Mouse (Mus musculus) C2C12 (cell line): ENCODE results near the gene Palld. TPM values are rescaled to one million over a fixed set of nuclear protein-coding genes. Genes with fewer than 3 reads are reported as not detected.

Source experiments
- H3K27me3 ChIP-seq: one replicate; pipeline ENCODE4 v1.6.1; 2011; ENCODE audit not compliant: control insufficient read depth, insufficient read depth, insufficient read length
- H3K36me3 ChIP-seq: one replicate; pipeline ENCODE4 v1.6.1; 2011; ENCODE audit not compliant: control insufficient read depth, insufficient read depth
- H3K4me3 ChIP-seq: one replicate; pipeline ENCODE4 v1.5.1; 2011; ENCODE audit warnings: mild to moderate bottlenecking, control low read depth; ENCODE audit not compliant: poor library complexity, insufficient read depth, severe bottlenecking
- H3K79me2 ChIP-seq: one replicate; pipeline ENCODE4 v1.6.1; 2011; ENCODE audit not compliant: control insufficient read depth, insufficient read depth
- H3K79me3 ChIP-seq: one replicate; pipeline ENCODE4 v1.6.1; 2011; ENCODE audit warnings: low read depth, control low read depth
- H3ac ChIP-seq: one replicate; pipeline ENCODE3; 2011; ENCODE audit warnings: low read depth; ENCODE audit not compliant: control insufficient read depth, insufficient read length
- CEBPB ChIP-seq: IDR thresholded peaks from one replicate; pipeline ENCODE4 v1.6.1; 2011; ENCODE audit warnings: low read depth, mild to moderate bottlenecking, control low read depth, moderate library complexity
- CTCF ChIP-seq: IDR thresholded peaks from one replicate; pipeline ENCODE4 v1.5.1; 2011; ENCODE audit not compliant: control insufficient read depth, insufficient read depth, insufficient read length
- FOSL1 ChIP-seq: IDR thresholded peaks from one replicate; pipeline ENCODE4 v1.8.0; 2011; ENCODE audit warnings: mild to moderate bottlenecking, low read length; ENCODE audit not compliant: poor library complexity, insufficient read depth, severe bottlenecking
- MAX ChIP-seq: IDR thresholded peaks from one replicate; pipeline ENCODE4 v1.6.1; 2011; ENCODE audit warnings: mild to moderate bottlenecking, control low read depth
- MYOD1 ChIP-seq: IDR thresholded peaks from one replicate; pipeline ENCODE4 v1.6.1; 2011; ENCODE audit warnings: low read depth; ENCODE audit not compliant: control insufficient read depth, insufficient read length
- MYOG ChIP-seq: IDR thresholded peaks from one replicate; pipeline ENCODE4 v1.6.1; 2011; ENCODE audit not compliant: control insufficient read depth, insufficient read length; ENCODE audit errors: extremely low read depth
- USF1 ChIP-seq: IDR thresholded peaks from one replicate; pipeline ENCODE4 v1.6.1; 2011; ENCODE audit warnings: low read depth, mild to moderate bottlenecking, control low read depth, moderate library complexity
- polyA plus RNA-seq: library from polyadenylated mRNA; unstranded; fragments of >200 nt; fragmentation: generic; extraction: Trizol; gene quantifications from one replicate; pipeline ENCODE4 v1.2.1, GENCODE M21; 2012; ENCODE audit warnings: missing spikeins

Gene Palld
- polyA plus RNA-seq, 1 experiment: 79.5 TPM

GRCm38 (mm10) chr8:61730669-61731068 is 171.8 kb downstream of the Palld start:
- Histone ChIP-seq H3K79me2 (peaks cover 18% of the 10 kb centered on the region), H3K4me3 (no peak overlapping the region), H3ac (no peak overlapping the region), H3K79me3 (peaks cover 13% of the 10 kb centered on the region), H3K27me3 (no peaks in the 10 kb centered on the region), H3K36me3 (peaks cover 26% of the 10 kb centered on the region)
- TF ChIP-seq CEBPB: no peak
- no peak for TF ChIP-seq USF1
- TF ChIP-seq MYOG: no peak
- TF ChIP-seq CTCF: no peak
- TF ChIP-seq FOSL1: no peak
- TF ChIP-seq MAX: no peak
- TF ChIP-seq MYOD1: no peak

GRCm38 (mm10) chr8:61725306-61726017 is 177.0 kb downstream of the Palld start:
- Histone ChIP-seq H3K4me3 (no peak overlapping the region), H3K36me3 (peaks cover 9% of the 10 kb centered on the region), H3K79me2 (peaks cover 14% of the 10 kb centered on the region), H3K79me3 (peaks cover 8% of the 10 kb centered on the region), H3K27me3 (no peaks in the 10 kb centered on the region), H3ac (no peak overlapping the region)
- TF ChIP-seq FOSL1 (no peak), MYOD1 (no peak)

- Histone ChIP-seq H3K79me2 (peaks cover 4% of the 10 kb centered on the region), H3K27me3 (no peaks in the 10 kb centered on the region), H3K36me3 (peaks cover 13% of the 10 kb centered on the region), H3K4me3 (no peak overlapping the region), H3ac (no peak overlapping the region), H3K79me3 (peaks cover 3% of the 10 kb centered on the region)
- TF ChIP-seq MAX: no peak
- TF ChIP-seq FOSL1: no peak
- TF ChIP-seq MYOG: no peak
- TF ChIP-seq MYOD1: no peak
- no peak for TF ChIP-seq USF1
- no peak for TF ChIP-seq CTCF
- no peak for TF ChIP-seq CEBPB
Observed at GRCm38 (mm10) chr8:61722226-61722625, 180.3 kb downstream of the Palld start.

- Histone ChIP-seq H3K27me3 (no peaks in the 10 kb centered on the region), H3K79me3 (no peaks in the 10 kb centered on the region), H3K36me3 (peaks cover 33% of the 10 kb centered on the region), H3ac (no peak overlapping the region), H3K4me3 (no peak overlapping the region), H3K79me2 (no peaks in the 10 kb centered on the region)
- TF ChIP-seq MYOG (no peak), CTCF (no peak), USF1 (no peak), MYOD1 (no peak), CEBPB (no peak), FOSL1 (no peak), MAX (no peak)
Observed at GRCm38 (mm10) chr8:61715351-61716125, 187.0 kb downstream of the Palld start.

- peaks cover 37% of the 10 kb centered on the region for H3K36me3 ChIP-seq
- H3K79me3 ChIP-seq: no peaks in the 10 kb centered on the region
- no peaks in the 10 kb centered on the region for H3K27me3 ChIP-seq
- H3K79me2 ChIP-seq: no peaks in the 10 kb centered on the region
- H3K4me3 ChIP-seq: no peak overlapping the region
- no peak overlapping the region for H3ac ChIP-seq
- TF ChIP-seq USF1: no peak
- no peak for TF ChIP-seq MYOG
- TF ChIP-seq MYOD1: no peak
- no peak for TF ChIP-seq CEBPB
- TF ChIP-seq FOSL1: no peak
- TF ChIP-seq MAX: no peak
- no peak for TF ChIP-seq CTCF
Observed at GRCm38 (mm10) chr8:61714293-61714831, 188.1 kb downstream of the Palld start.
